Mouse (Mus musculus) brain, embryonic 14.5 days (tissue): ENCODE data around the gene Olfr312.

Source experiments
- CTCF ChIP-seq: fragments of 200-500 bp; IDR thresholded peaks from 2 replicates; pipeline ENCODE4 v1.5.1; 2012; ENCODE audit warnings: inconsistent platforms, mild to moderate bottlenecking, moderate library complexity, borderline replicate concordance; ENCODE audit not compliant: insufficient read depth, insufficient read length; ENCODE audit errors: extremely low read depth
- POLR2A ChIP-seq: fragments of 200-500 bp; IDR thresholded peaks from 2 replicates; pipeline ENCODE4 v1.6.1; 2012; ENCODE audit warnings: mild to moderate bottlenecking, inconsistent platforms, borderline replicate concordance; ENCODE audit not compliant: poor library complexity, insufficient read depth, insufficient read length, severe bottlenecking; ENCODE audit errors: extremely low read depth

DNA sequence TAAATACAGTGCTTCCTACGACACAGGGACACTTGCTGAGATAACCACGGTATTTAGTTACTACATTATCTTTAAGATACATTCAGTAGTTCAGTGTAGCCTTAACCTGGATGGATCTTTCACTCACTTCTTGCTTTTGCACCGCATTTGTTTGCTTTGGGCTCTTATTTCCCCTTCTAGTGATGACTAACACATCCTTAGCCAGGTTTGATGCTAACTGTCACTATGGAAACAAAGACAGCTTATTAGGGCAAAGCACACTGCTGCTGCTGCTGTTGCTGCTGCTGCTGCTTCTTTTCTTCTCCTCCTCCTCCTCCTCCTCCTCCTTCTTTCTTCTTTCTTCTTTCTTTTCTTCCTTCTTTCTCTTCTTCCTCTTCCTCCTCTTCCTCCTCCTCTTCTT lies 39.5 kb upstream of the Olfr312 start:
- TF ChIP-seq POLR2A = no peak
- TF ChIP-seq CTCF = no peak
